Mouse (Mus musculus): ENCODE results near the gene Gm21454. TPM values are rescaled to one million over a fixed set of nuclear protein-coding genes. Genes with fewer than 3 reads are reported as not detected.
"Not testable (repeated sequence)": the region's sequence is repeated elsewhere in the genome, so short reads cannot be mapped to it uniquely, and the experiment has no call there.

The Gm21454 gene
- not detected for total RNA-seq (2022)

DNA sequence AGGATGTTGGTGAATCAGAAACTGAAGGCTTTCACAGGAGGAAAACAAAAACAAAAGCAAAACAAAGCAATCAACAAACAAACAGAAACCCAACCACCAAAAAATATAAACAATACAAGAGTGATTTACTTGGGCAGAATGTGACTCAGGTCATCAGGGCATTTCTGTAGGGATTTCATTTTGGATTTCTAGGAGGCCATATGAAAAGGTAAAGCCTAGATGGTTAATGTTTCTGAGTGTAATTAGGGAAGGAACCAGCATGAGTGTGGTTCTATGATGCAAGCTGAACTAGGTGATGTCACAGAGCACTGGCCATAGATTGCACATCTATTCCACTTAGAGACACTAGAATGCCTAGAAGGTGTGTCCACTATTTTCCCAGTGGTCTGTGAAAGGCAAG is at the start of gene Gm21454, which contains the start of gene Gm21440:
Gene Gm21454 (plus strand): TSS at position 352 of the 400 bp plus-strand sequence.
Gene Gm21440 (plus strand): TSS at position 301 of the 400 bp plus-strand sequence.
- DNase-seq: not testable (repeated sequence)

DNA sequence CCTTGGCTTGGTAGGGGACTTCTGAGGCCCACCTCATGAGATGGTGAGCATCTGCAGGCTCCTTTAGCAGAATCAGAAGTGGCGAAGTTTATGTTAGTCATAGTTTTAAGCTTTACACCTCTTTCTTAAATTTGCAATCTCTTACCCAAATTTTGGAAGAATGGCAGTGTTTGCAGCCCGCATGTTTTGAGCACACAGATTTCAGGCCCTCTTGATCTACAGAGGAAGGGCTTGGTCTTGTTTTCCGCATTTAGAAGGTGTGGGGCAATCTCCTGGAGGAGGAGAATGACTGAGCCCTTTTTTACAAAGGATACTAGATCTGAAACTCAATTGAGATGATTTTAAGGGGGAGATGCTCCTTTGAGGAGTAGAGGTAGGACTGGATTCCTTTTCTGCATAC is 28.4 kb upstream of the Gm21454 start, which contains the start of gene Gm21828:
Gene Gm21828 (minus strand): TSS at position 101 of the 400 bp plus-strand sequence.
- not testable (repeated sequence) for DNase-seq

DNA sequence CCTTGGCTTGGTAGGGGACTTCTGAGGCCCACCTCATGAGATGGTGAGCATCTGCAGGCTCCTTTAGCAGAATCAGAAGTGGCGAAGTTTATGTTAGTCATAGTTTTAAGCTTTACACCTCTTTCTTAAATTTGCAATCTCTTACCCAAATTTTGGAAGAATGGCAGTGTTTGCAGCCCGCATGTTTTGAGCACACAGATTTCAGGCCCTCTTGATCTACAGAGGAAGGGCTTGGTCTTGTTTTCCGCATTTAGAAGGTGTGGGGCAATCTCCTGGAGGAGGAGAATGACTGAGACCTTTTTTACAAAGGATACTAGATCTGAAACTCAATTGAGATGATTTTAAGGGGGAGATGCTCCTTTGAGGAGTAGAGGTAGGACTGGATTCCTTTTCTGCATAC is 96.7 kb downstream of the Gm21454 start, which contains the start of gene Gm21725:
Gene Gm21725 (minus strand): TSS at position 101 of the 400 bp plus-strand sequence.
- not testable (repeated sequence) for DNase-seq

Other genes with a start within 250 kb of the Gm21454 start
- gene Gm20807, start 209.6 kb upstream of the Gm21454 start, total RNA-seq (2022): not detected
- not detected for gene Gm21891, start 119.0 kb upstream of the Gm21454 start, total RNA-seq (2022)
- not detected for gene Gm21425, start 90.5 kb upstream of the Gm21454 start, total RNA-seq (2022)
- gene Gm21828, start 28.5 kb upstream of the Gm21454 start, total RNA-seq (2022): not detected
- gene Gm21440, start 51 bp upstream of the Gm21454 start, total RNA-seq (2022): not detected
- not detected for gene Gm21725, start 96.6 kb downstream of the Gm21454 start, total RNA-seq (2022)
- gene Gm21866, start 213.1 kb downstream of the Gm21454 start, total RNA-seq (2022): not detected
- gene Gm20773, start 241.6 kb downstream of the Gm21454 start, total RNA-seq (2022): not detected